Mouse (Mus musculus) liver, embryonic 14.5 days (tissue): ENCODE data around the gene Rxra.

Experiments
- CTCF ChIP-seq: IDR thresholded peaks from 2 replicates; pipeline ENCODE4 v1.5.1; 2016; ENCODE audit warnings: antibody characterized with exemption, low read depth, control low read depth
- EP300 ChIP-seq: IDR thresholded peaks from 2 replicates; pipeline ENCODE4 v1.6.1; 2016; ENCODE audit warnings: antibody characterized with exemption, low read depth

- no peak for TF ChIP-seq CTCF
- no peak for TF ChIP-seq EP300
Measured at GRCm38 (mm10) chr2:27772841-27773388, 96.7 kb downstream of the Rxra start.
